Mouse (Mus musculus): ENCODE measurements at regions not wholly inside any gene's neighbourhood (a gene's known extent, or its start where the extent isn't known, plus 50 kb on each side); places are given as distances from the start of the nearest gene placed in this dataset.

GRCm38 (mm10) chr6:117237096-117237495 is 68.8 kb downstream of the Cxcl12 start:
- 77% methylated on average over 5 of the region's 5 CpGs for WGBS
- no peak for DNase-seq (ENCODE audit: low read depth, low spot score)

DNA sequence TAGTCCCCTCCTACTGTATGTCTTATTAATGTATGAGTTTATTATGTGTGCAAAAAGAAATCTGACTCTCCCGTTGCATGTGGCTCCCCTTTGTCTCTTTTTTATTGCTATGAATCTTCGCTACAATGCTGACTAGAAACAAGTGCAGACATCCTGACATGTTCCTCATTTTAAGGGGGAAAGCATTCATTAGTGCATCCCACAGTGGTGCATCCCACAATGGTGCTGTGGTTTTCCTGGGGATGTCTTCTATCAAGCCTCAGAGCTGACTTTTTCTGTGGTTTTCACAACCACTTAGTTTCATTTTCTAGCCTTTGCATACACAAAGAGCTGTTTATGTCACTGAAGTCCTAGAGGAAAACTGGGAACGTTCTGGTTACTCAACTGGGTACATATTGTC is 72.9 kb downstream of the Cxcl12 start:
- no peak for DNase-seq (ENCODE audit: low read depth, low spot score)

GRCm38 (mm10) chr6:117245398-117245797 is 77.1 kb downstream of the Cxcl12 start:
- DNase-seq (ENCODE audit: low read depth, low spot score), result no peak
- WGBS, result 80% methylated on average over 5 of the region's 5 CpGs

More for the DNA sequence above, 72.9 kb downstream of the Cxcl12 start:
- WGBS, result 37% methylated on average over 3 of the region's 3 CpGs

GRCm38 (mm10) chr6:117245849-117246248 is 77.5 kb downstream of the Cxcl12 start:
- WGBS, result 81% methylated on average over 6 of the region's 6 CpGs
- no peak for DNase-seq (ENCODE audit: low read depth, low spot score)

DNA sequence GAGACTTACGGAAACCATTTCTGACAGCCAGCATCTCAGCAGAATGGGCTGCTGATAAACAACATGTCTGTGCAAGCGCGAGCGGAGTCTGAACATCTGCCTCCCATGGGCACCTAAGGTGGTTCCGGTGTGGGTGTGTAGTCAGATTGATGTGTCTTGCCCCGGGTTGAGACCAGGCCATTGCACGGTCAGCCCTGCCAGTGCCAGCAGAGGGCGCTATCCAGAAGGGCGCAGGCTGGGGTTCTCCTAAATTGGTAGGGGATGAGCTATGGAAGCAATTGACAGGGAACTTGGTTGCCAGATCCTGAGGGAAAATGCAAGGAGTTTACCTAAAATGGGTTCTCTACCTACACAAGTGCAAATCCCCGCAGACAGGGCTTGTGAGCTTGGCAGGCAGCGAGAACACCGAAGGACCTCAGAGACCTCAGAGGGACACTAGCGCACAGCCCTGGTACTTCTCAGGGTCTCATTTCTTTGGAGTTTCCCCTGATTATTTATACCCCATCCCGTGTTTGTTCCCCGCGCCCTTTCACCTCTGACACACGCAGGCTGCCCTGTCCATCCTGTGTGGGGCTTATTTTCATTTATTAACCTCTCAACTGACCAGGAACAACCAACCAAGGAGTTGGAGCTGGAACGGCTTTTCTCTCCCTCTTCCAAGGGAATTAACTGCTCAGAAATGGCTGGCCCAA is 81.0 kb downstream of the Cxcl12 start:
- no peak for DNase-seq (ENCODE audit: low read depth, low spot score)
- 83% methylated on average over 18 of the region's 18 CpGs for WGBS

GRCm38 (mm10) chr6:117250051-117250450 is 81.7 kb downstream of the Cxcl12 start:
- no peak for DNase-seq (ENCODE audit: low read depth, low spot score)
- WGBS, result 44% methylated on average over 2 of the region's 2 CpGs

- DNase-seq (ENCODE audit: low read depth, low spot score), result no peak
- WGBS, result 75% methylated on average over 12 of the region's 12 CpGs
These were observed 83.1 kb downstream of the Cxcl12 start for GRCm38 (mm10) chr6:117251383-117251925.

DNA sequence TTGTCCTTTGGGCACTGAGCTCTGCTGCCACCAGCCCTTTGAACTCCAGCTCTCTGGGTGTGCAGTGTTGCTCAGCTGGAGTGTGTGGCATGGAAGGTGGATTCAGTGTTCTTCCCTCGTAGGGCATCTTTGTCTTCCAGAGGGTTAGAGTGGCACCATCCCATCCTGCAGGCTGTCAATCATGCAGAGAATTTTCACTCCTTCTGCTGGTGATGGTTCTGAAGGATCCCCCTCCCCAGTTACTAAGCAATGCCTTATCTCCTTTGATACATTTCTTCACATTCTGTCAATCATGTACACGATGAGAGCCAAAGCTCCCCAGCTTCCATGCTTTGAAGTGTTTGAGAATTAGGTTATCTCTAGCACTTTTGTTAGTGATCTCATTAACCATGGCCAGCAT is 84.0 kb downstream of the Cxcl12 start:
- no peak for DNase-seq (ENCODE audit: low read depth, low spot score)
- 82% methylated on average over 2 of the region's 2 CpGs for WGBS

DNA sequence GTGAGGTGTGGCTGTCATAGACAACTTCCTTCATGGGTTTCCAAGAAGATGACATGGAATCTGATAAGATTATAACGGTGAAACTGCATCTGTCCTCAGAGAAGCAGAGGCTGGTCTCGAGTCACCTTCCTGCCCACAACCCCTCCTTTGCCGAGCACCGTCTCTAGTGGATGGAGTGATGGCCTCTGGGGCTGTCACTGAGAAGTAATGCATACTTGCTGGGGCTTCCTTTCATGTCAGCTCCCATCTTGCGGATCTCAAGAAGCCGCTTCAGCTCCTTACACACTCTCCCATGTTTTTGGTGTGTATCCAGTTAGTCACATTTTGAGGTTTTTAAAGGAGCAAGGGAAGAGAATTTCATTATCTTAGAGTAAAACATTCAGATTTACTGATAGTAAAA is 84.7 kb downstream of the Cxcl12 start:
- no peak for DNase-seq (ENCODE audit: low read depth, low spot score)
- WGBS, result 86% methylated on average over 6 of the region's 6 CpGs

DNA sequence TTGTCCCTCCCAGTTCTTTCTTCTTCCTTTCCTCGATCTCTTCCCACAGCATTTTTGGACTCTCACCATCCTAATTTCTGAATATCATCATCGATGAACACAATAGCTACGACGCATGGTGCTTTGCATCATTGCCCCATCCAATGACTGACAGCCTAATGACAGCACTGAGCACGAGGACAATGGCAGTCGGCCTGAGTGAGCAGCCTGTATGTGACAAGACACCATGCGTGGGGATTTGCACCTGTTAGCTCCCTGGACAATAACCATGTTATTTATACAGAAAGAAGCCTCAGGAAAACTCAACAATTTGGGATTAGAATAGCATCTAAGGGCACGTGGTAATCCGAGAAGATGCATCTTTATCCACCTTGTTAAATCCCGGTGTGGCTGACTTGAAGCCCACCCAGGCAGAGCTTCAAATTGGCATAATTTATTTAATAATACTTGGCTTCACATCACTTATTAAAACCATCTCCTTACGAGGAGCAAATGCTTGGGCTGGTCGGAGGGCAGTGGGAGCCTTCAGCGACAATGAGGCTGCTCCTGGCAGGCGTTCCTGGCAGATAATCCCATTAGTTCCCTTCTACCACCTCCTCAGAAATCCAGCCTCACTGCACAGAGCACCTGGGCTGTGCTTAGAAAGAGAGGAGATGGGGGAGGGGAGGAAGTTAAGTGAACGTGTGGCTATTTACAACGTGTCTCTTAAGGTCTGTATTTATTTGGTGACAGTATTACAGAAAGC is 85.4 kb downstream of the Cxcl12 start:
- no peak for DNase-seq (ENCODE audit: low read depth, low spot score)
- 64% methylated on average over 16 of the region's 16 CpGs for WGBS

DNA sequence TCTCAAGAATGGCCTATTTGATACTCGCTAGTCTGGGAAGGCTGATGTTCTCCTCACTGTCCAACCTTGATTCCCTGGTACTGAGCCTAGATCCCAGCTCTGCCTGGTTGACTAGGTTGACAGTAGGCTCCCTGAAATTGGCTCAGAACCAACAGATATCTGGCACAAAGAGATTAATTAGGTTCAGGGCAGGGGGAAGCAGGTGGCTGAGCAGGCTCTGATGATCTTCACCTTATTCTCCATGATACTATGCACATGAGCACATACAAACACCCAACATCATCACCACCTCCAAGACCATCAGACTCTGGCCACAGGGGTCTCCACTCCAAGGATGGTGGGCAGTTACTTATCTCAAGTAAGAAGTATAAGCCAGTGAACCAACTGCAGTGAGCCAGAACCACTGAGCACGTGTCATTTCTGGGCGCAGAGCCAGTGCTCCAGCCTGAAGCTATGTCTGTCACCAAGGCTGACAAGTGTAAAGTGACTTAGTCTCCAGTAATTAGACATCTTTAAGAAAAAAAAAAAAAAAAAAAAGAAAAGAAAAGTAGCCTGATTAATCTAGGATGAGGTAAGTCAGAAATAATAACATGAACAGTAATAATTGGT is 86.4 kb downstream of the Cxcl12 start:
- no peak for DNase-seq (ENCODE audit: low read depth, low spot score)
- WGBS, result 67% methylated on average over 3 of the region's 3 CpGs

- WGBS, result 74% methylated on average over 3 of the region's 3 CpGs
- no peak for DNase-seq (ENCODE audit: low read depth, low spot score)
These were observed 87.2 kb downstream of the Cxcl12 start for GRCm38 (mm10) chr6:117255399-117256098.

DNA sequence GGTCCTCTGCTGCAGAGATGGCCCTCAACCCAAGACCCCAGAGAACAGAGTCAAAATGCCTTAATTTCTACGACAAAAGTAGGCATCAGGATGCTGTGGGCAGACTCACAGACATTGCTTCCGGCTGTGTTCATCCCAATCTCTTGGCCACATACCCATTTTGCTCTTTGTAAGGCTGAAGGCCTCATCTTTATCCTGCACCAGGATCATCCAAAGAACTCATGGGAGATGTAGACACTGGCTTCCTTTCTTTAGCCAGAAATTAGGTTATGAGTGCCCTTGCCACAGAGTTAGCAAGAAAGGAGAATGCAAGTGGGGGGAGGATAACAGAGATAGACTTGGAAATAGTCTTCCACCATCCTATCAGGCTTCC is 87.8 kb downstream of the Cxcl12 start:
- WGBS, result 78% methylated on average over 2 of the region's 2 CpGs

GRCm38 (mm10) chr6:117257591-117257990 is 89.3 kb downstream of the Cxcl12 start:
- 91% methylated on average over 4 of the region's 4 CpGs for WGBS
- no peak for DNase-seq (ENCODE audit: low read depth, low spot score)

More for the DNA sequence above, 87.8 kb downstream of the Cxcl12 start:
- no peak for DNase-seq (ENCODE audit: low read depth, low spot score)

- no peak for DNase-seq (ENCODE audit: low read depth, low spot score)
- WGBS, result 38% methylated on average over 1 of the region's 1 CpGs
These were observed 99.6 kb downstream of the Cxcl12 start for GRCm38 (mm10) chr6:117267906-117268305.

GRCm38 (mm10) chr6:117268376-117268775 is 100.0 kb downstream of the Cxcl12 start:
- DNase-seq (ENCODE audit: low read depth, low spot score), result no peak
- 78% methylated on average over 2 of the region's 2 CpGs for WGBS

DNA sequence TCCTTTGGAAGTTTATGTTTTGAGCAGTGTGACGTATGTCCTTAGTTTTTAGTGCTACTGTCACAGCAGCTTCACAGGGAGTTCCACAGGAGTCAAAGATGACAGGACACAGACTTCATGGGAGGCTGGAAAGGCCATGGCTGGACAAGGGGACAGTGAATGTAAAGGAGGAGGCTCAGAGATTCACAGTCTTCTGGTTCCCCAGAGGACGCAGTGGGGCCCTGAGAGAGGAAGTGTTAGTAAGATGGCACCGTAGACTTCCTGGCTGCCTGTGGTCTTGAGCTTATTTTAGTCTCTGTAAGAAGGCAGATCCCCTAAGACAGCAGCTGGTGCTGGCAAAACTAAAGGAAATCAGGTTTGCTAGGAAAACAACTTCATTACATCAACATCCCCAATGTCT is 101.9 kb downstream of the Cxcl12 start:
- WGBS, result 89% methylated on average over 3 of the region's 3 CpGs
- DNase-seq (ENCODE audit: low read depth, low spot score), result no peak

DNA sequence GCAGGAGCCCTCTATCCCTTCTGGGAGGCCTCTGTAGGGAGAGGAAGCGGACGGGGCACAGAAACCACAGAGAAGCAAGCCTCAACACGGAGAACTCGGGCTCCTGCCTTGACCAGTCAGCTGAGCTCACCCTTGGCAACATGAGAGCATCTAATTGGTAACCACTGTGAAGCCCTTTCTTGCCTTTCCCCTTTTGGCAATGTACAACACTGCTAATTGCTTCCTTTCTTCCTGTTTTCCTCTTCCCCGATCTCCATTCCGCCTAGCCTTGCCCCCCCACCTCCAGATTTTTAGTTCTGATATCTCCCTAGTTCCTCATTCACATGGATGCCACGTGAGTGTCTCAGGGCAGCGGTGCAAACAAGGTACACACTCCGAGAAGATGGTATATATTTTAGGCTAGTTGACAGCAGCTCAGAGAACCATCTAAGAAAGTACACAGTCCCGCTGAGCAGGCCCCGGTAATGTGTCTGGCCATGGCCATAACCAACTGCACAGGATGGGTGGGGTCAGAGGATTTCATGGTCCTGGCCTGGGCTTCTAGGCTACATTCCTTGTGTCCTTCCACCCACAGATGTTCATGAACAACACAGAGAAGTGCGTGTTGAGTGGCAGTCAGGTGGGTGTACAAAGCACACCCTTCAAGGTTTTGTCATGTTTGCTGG is 103.4 kb downstream of the Cxcl12 start:
- DNase-seq (ENCODE audit: low read depth, low spot score), result no peak
- 62% methylated on average over 12 of the region's 12 CpGs for WGBS

- DNase-seq (ENCODE audit: low read depth, low spot score), result no peak
- 56% methylated on average over 9 of the region's 9 CpGs for WGBS
These were observed 104.1 kb downstream of the Cxcl12 start for GRCm38 (mm10) chr6:117272227-117272955.
